Mouse (Mus musculus): Measurements from ENCODE around the gene Gm609. TPM values are rescaled to one million over a fixed set of nuclear protein-coding genes. Genes with fewer than 3 reads are reported as not detected.

Gene Gm609
- polyA plus RNA-seq, 1 experiment from 2014 or later = not detected

- WGBS = 67% methylated on average over 4 of the region's 4 CpGs
- ATAC-seq (ENCODE audit: insufficient number of reproducible peaks, insufficient read depth, low FRiP score, low TSS enrichment) = no peak
Measured at GRCm38 (mm10) chr16:45369285-45369965, 123.3 kb downstream of the Gm609 start.

GRCm38 (mm10) chr16:45366111-45366510 is 126.7 kb downstream of the Gm609 start:
- Histone ChIP-seq H3K4me3 (no peak overlapping the region), H3K27me3 (no peaks in the 10 kb centered on the region), H3K9ac (no peak overlapping the region), H3K27ac (no peak overlapping the region), H3K36me3 (no peaks in the 10 kb centered on the region), H3K4me2 (replicated peaks) (no peak overlapping the region), H3K4me1 (no peaks in the 10 kb centered on the region), H3K9me3 (no peaks in the 10 kb centered on the region)
- no peak for ATAC-seq (ENCODE audit: insufficient number of reproducible peaks, insufficient read depth, low FRiP score, low TSS enrichment)
- WGBS = 79% methylated on average over 7 of the region's 7 CpGs

More at GRCm38 (mm10) chr16:45369285-45369965, 123.3 kb downstream of the Gm609 start:
- Histone ChIP-seq H3K27ac (no peak overlapping the region), H3K36me3 (no peaks in the 10 kb centered on the region), H3K9me3 (no peaks in the 10 kb centered on the region), H3K27me3 (no peaks in the 10 kb centered on the region), H3K4me2 (replicated peaks) (no peak overlapping the region), H3K4me3 (no peak overlapping the region), H3K4me1 (no peaks in the 10 kb centered on the region), H3K9ac (no peak overlapping the region)

GRCm38 (mm10) chr16:45365353-45365752 is 127.4 kb downstream of the Gm609 start:
- no peak for ATAC-seq (ENCODE audit: insufficient number of reproducible peaks, insufficient read depth, low FRiP score, low TSS enrichment)
- Histone ChIP-seq H3K36me3 (no peaks in the 10 kb centered on the region), H3K27ac (no peak overlapping the region), H3K27me3 (no peaks in the 10 kb centered on the region), H3K9ac (no peak overlapping the region), H3K4me1 (no peaks in the 10 kb centered on the region), H3K4me2 (replicated peaks) (no peak overlapping the region), H3K4me3 (no peak overlapping the region), H3K9me3 (no peaks in the 10 kb centered on the region)
- WGBS = 82% methylated on average over 9 of the region's 9 CpGs

- WGBS = 88% methylated on average over 1 of the region's 1 CpGs
- Histone ChIP-seq H3K9ac (no peak overlapping the region), H3K4me2 (replicated peaks) (no peak overlapping the region), H3K36me3 (no peaks in the 10 kb centered on the region), H3K4me3 (no peak overlapping the region), H3K4me1 (no peaks in the 10 kb centered on the region), H3K9me3 (no peaks in the 10 kb centered on the region), H3K27ac (no peak overlapping the region), H3K27me3 (no peaks in the 10 kb centered on the region)
- ATAC-seq (ENCODE audit: insufficient number of reproducible peaks, insufficient read depth, low FRiP score, low TSS enrichment) = no peak
Measured at GRCm38 (mm10) chr16:45364627-45365026, 128.1 kb downstream of the Gm609 start.

GRCm38 (mm10) chr16:45363480-45364045 is 129.2 kb downstream of the Gm609 start:
- Histone ChIP-seq H3K9ac (no peak overlapping the region), H3K27me3 (no peaks in the 10 kb centered on the region), H3K27ac (no peak overlapping the region), H3K9me3 (no peaks in the 10 kb centered on the region), H3K4me2 (replicated peaks) (no peak overlapping the region), H3K4me3 (no peak overlapping the region), H3K4me1 (no peaks in the 10 kb centered on the region), H3K36me3 (no peaks in the 10 kb centered on the region)
- 77% methylated on average over 4 of the region's 4 CpGs for WGBS
- ATAC-seq (ENCODE audit: insufficient number of reproducible peaks, insufficient read depth, low FRiP score, low TSS enrichment) = no peak

Other genes starting within 250 kb of the Gm609 start
- 27.2 and 28.4 TPM in 2 replicates for gene Cd200, start 83.9 kb downstream of the Gm609 start, polyA plus RNA-seq (2016; fragmentation: Nextera tagmentation; extraction: Ambion mirVana)
- gene Gm17783, start 39.1 kb upstream of the Gm609 start, polyA plus RNA-seq (2016; fragmentation: Nextera tagmentation; extraction: Ambion mirVana) = not detected in 2 replicates
- not detected in 2 replicates for gene Slc9c1, start 42.3 kb upstream of the Gm609 start, polyA plus RNA-seq (2016; fragmentation: Nextera tagmentation; extraction: Ambion mirVana)
- 0.11 and 0.26 TPM in 2 replicates for gene Gcsam, start 117.4 kb upstream of the Gm609 start, polyA plus RNA-seq (2016; fragmentation: Nextera tagmentation; extraction: Ambion mirVana)
- gene BC016579, start 161.1 kb upstream of the Gm609 start, polyA plus RNA-seq (2016; fragmentation: Nextera tagmentation; extraction: Ambion mirVana) = not detected in 2 replicates
- gene Tmprss7, start 200.7 kb upstream of the Gm609 start, polyA plus RNA-seq (2016; fragmentation: Nextera tagmentation; extraction: Ambion mirVana) = 0.22 and 0.29 TPM in 2 replicates
- 60.2 and 81.5 TPM in 2 replicates for gene Tagln3, start 231.6 kb upstream of the Gm609 start, polyA plus RNA-seq (2016; fragmentation: Nextera tagmentation; extraction: Ambion mirVana)
- gene Abhd10, start 250.0 kb upstream of the Gm609 start, polyA plus RNA-seq (2016; fragmentation: Nextera tagmentation; extraction: Ambion mirVana) = 37.3 and 43.6 TPM in 2 replicates

Measured in embryonic facial prominence, embryonic 12.5 days (tissue).